Mouse (Mus musculus): ENCODE results near the gene Olfr697. TPM values are rescaled to one million over a fixed set of nuclear protein-coding genes. Genes with fewer than 3 reads are reported as not detected.
"Not testable (repeated sequence)": the region's sequence is repeated elsewhere in the genome, so short reads cannot be mapped to it uniquely, and the experiment has no call there.

The Olfr697 gene
- polyA plus RNA-seq (2015; fragmentation: Nextera tagmentation; extraction: Ambion mirVana): not detected in 2 replicates

DNA sequence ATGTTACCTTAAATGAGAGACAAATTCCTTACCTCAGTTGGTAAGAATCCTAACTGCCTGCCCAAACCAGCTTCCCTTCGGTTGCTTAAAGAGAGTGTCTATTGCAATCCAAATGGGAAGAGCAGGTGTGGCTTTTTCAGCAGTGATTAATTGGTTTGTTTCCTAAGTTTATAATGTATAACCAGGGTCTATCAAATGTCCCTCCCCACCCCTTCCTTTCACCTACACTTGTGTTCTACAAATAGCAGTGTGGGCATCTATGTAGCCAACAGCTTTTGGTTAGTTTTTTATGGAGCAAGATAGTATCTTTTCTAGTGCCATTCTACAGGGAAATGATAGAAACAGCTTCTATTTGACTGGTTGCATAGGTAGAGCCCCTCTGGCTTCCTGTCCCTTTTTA lies at the start of gene Olfr697:
Gene Olfr697, minus strand, starts transcription at position 101 of the 400 bp plus-strand sequence.
- no peak for ATAC-seq (ENCODE audit: borderline replicate concordance, extremely low read depth, low FRiP score, low TSS enrichment)
- H3K4me2 ChIP-seq: no peak within 1 kb of the TSS
- no peaks in the 10 kb centered on the region for H3K4me1 ChIP-seq
- no peaks in the 10 kb centered on the region for H3K9me3 ChIP-seq
- H3K4me3 ChIP-seq: no peak within 1 kb of the TSS
- H3K27ac ChIP-seq: no peak within 1 kb of the TSS
- 78% methylated on average over 1 of the region's 1 CpGs for WGBS
- no peaks in the 10 kb centered on the region for H3K27me3 ChIP-seq
- no peaks in the 10 kb centered on the region for H3K36me3 ChIP-seq
- H3K9ac ChIP-seq: no peak within 1 kb of the TSS

DNA sequence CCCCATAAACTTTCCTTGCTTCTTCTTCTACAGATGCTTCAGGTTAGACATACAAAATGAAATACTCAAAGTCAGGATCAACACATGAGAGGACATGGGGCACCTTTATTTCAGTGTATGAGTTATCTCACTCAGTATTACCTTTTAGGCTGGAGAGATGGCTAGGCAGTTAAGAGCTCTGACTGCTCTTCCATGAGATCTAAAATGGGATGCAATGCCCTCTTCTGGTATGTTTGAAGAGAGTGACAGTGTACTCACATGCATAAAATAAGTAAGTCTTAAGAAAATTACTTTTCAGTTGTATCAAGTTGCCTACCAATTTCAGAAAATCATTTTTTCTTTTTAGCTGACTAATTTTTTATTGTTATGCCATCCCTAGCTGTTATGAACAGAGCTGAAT lies 46.1 kb upstream of the Olfr697 start:
- ATAC-seq (ENCODE audit: borderline replicate concordance, extremely low read depth, low FRiP score, low TSS enrichment): no peak
- no peaks in the 10 kb centered on the region for H3K9me3 ChIP-seq

DNA sequence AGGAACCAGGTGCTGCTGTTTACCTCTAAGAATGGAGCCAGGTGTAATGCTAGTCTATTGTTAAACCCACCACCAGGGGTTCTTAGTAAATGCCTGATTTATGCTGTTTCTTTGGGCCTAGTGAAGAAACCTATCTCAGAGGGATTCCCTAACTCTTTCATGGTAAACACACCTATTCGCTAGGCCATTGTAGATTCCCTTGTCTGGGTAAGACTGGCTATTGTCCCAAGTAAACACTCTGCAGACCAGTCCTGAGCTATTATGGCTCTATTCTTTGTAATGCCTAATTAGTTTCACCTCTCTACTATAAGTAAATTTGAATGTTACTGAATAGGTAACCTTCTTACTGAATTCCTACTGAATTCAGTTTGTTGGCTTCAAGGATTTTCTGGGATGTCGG lies 18.8 kb upstream of the Olfr697 start:
- H3K4me2 ChIP-seq; H3K4me1 ChIP-seq; ATAC-seq (ENCODE audit: borderline replicate concordance, extremely low read depth, low FRiP score, low TSS enrichment): not testable (repeated sequence)

More for the DNA sequence above, 46.1 kb upstream of the Olfr697 start:
- H3K27me3 ChIP-seq: no peaks in the 10 kb centered on the region
- H3K9ac ChIP-seq: no peak overlapping the region
- H3K36me3 ChIP-seq: no peaks in the 10 kb centered on the region
- no peaks in the 10 kb centered on the region for H3K4me1 ChIP-seq
- H3K27ac ChIP-seq: no peak overlapping the region
- no peak overlapping the region for H3K4me2 ChIP-seq
- no peak overlapping the region for H3K4me3 ChIP-seq

DNA sequence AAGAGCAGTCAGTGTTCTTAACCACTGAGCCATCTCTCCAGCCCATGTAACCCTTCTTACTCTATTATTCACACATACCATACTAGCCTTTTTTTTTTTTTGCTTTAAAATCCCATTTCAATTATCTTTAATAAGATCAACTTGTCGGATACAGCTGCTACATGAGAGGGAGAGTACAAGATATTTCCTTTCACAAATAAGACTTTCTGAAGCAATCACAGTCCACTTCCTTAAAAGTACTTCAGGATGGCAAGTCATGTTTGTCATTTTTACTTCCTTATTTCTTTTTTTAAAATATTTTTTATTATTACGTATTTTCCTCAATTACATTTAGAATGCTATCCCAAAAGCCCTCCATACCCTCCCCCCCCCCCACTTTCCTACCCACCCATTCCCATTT lies 16.6 kb upstream of the Olfr697 start:
- H3K27me3 ChIP-seq: no peaks in the 10 kb centered on the region
- no peak overlapping the region for H3K4me2 ChIP-seq
- no peaks in the 10 kb centered on the region for H3K9me3 ChIP-seq
- 89% methylated on average over 2 of the region's 2 CpGs for WGBS
- no peak for ATAC-seq (ENCODE audit: borderline replicate concordance, extremely low read depth, low FRiP score, low TSS enrichment)
- no peaks in the 10 kb centered on the region for H3K36me3 ChIP-seq
- no peak overlapping the region for H3K27ac ChIP-seq
- H3K9ac ChIP-seq: no peak overlapping the region
- H3K4me3 ChIP-seq: no peak overlapping the region
- no peaks in the 10 kb centered on the region for H3K4me1 ChIP-seq

More for the DNA sequence above, 18.8 kb upstream of the Olfr697 start:
- not testable (repeated sequence) for H3K9me3 ChIP-seq, H3K27ac ChIP-seq, H3K36me3 ChIP-seq, H3K9ac ChIP-seq, H3K4me3 ChIP-seq, H3K27me3 ChIP-seq
- WGBS: 88% methylated on average over 2 of the region's 2 CpGs

DNA sequence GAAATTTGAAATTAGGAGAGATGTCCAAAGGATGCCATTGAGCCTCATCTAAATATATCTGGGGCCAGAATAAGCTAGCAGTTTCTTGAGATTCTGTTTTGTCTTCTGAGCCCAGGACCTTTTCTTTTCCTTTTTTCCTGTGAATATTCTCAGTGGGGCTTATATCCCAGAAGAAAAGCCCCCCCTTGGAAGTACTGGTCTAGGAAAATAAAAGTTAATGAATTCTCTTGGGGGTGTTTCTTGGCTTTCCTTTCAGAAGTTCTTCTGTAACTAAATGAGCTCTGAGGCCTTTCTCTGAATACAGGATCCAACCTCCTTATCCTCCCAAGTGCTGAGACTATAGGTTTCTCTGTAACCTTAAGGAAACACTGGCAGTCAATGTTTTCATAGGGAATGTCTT lies 13.1 kb upstream of the Olfr697 start, which contains the start of gene Olfr698:
Gene Olfr698, minus strand, starts transcription at position 101 of the 400 bp plus-strand sequence.
- no peak within 1 kb of the TSS for H3K9ac ChIP-seq
- H3K27me3 ChIP-seq: no peaks in the 10 kb centered on the region
- H3K27ac ChIP-seq: no peak within 1 kb of the TSS
- H3K4me3 ChIP-seq: no peak within 1 kb of the TSS
- H3K36me3 ChIP-seq: no peaks in the 10 kb centered on the region
- no peaks in the 10 kb centered on the region for H3K4me1 ChIP-seq
- ATAC-seq (ENCODE audit: borderline replicate concordance, extremely low read depth, low FRiP score, low TSS enrichment): no peak
- H3K9me3 ChIP-seq: no peaks in the 10 kb centered on the region
- H3K4me2 ChIP-seq: no peak within 1 kb of the TSS

DNA sequence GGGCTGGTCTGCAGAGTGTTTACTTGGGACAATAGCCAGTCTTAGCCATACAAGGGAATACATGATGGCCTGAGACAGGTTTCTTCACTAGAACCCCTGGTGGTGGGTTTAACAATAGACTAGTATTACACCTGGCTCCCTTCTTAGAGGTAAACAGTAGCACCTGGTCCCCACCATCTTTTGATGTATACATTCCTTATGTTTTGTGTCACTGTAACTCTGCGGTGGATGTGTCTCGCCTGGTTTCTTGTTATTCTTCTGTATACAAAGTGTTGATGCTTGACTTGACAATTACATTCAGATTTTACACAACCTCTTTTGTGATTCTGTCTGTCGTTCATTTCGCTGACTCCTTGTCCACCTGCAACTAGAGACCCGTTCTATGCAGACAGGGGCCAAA lies 3.6 kb upstream of the Olfr697 start:
- H3K27ac ChIP-seq: no peak overlapping the region
- 90% methylated on average over 5 of the region's 5 CpGs for WGBS
- no peaks in the 10 kb centered on the region for H3K36me3 ChIP-seq
- no peak overlapping the region for H3K9ac ChIP-seq
- H3K4me3 ChIP-seq: no peak overlapping the region
- no peak overlapping the region for H3K4me2 ChIP-seq
- no peaks in the 10 kb centered on the region for H3K4me1 ChIP-seq
- no peaks in the 10 kb centered on the region for H3K27me3 ChIP-seq
- H3K9me3 ChIP-seq: no peaks in the 10 kb centered on the region
- ATAC-seq (ENCODE audit: borderline replicate concordance, extremely low read depth, low FRiP score, low TSS enrichment): no peak

DNA sequence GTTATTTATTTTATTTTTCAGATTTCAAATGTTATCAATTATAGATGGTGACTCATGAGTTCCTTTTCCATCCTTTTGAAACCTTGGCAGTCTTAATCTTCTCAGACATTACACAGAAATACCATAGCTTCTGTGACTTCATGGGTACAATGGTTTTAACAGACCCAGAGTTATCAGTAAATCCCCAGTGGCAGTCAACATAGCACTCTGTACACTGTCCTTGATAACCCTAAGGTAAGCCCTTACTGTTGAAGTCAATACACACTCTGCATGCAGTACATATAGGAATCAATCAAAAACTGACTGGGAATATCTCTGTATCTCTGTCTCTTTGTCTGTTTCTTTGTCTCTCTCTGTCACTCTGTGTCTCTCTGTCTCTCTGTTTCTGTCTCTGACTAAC lies 5.2 kb downstream of the Olfr697 start:
- no peaks in the 10 kb centered on the region for H3K27me3 ChIP-seq
- H3K4me1 ChIP-seq: no peaks in the 10 kb centered on the region
- no peaks in the 10 kb centered on the region for H3K9me3 ChIP-seq
- no peak overlapping the region for H3K4me3 ChIP-seq
- no peaks in the 10 kb centered on the region for H3K36me3 ChIP-seq
- H3K4me2 ChIP-seq: no peak overlapping the region
- H3K27ac ChIP-seq: no peak overlapping the region
- H3K9ac ChIP-seq: no peak overlapping the region
- ATAC-seq (ENCODE audit: borderline replicate concordance, extremely low read depth, low FRiP score, low TSS enrichment): no peak

DNA sequence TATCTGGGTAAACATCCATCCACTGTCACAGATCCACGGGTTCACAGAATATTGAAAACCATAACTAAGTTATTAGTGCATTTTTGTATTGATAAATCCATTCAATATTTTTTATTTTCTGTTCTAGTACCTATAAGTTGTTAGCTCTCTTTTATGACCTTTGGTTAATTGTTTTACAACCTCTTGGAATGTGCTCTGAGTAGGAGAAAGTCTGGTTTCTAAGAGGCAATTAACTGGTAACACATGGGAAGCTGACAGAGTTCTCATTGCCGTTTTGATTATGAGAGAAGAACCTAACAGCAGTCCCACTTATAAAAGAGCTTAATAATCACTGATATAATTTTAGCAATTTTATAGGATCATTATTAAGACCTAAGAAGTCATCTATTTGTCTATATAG lies 8.5 kb downstream of the Olfr697 start:
- ATAC-seq (ENCODE audit: borderline replicate concordance, extremely low read depth, low FRiP score, low TSS enrichment): no peak
- H3K4me2 ChIP-seq: no peak overlapping the region
- H3K4me3 ChIP-seq: no peak overlapping the region
- no peaks in the 10 kb centered on the region for H3K36me3 ChIP-seq
- no peaks in the 10 kb centered on the region for H3K27me3 ChIP-seq
- H3K9me3 ChIP-seq: no peaks in the 10 kb centered on the region
- 53% methylated on average over 2 of the region's 2 CpGs for WGBS
- no peaks in the 10 kb centered on the region for H3K4me1 ChIP-seq
- H3K27ac ChIP-seq: no peak overlapping the region
- no peak overlapping the region for H3K9ac ChIP-seq

DNA sequence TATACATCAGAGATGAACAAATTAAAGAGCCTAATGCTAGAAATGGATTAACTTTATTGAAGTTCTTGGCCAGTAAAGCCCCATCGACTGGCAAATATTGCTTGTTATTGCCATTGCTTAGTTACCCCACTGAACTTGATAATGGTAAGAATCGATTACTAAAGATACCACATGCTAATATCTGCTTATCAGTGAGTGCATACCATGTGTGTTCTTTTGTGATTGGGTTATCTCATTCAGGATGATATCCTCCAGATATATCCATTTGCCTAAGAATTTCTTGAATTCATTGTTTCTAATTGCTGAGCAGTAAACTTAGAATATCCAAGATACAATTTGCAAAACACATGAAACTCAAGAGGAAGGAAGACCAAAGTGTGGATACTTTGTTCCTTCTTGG lies 16.6 kb downstream of the Olfr697 start:
- not testable (repeated sequence) for H3K4me3 ChIP-seq; H3K27ac ChIP-seq; H3K9ac ChIP-seq; H3K4me2 ChIP-seq; ATAC-seq (ENCODE audit: borderline replicate concordance, extremely low read depth, low FRiP score, low TSS enrichment); H3K36me3 ChIP-seq; H3K4me1 ChIP-seq; H3K27me3 ChIP-seq; H3K9me3 ChIP-seq
- 80% methylated on average over 2 of the region's 2 CpGs for WGBS

DNA sequence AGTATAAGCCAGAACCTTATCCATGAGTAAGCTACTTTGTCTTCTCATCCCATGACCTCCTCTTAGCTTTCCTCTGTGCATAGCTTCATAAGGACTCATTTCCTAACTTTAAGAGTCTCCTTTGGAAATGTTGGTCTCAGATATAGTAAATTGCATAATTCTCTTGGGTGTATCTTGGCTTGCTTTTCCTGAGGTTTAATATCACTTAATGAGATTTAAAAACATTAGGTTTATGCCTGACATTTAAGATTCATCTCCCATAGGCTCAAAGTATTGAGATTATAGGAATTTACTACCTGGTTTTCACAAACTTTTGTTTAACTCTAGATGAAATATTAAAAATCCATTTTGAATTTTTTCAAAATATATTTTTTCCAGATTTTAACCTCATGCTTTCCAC lies 25.9 kb downstream of the Olfr697 start, which contains the start of gene Olfr695:
Gene Olfr695, minus strand, starts transcription at position 101 of the 400 bp plus-strand sequence.
- no peaks in the 10 kb centered on the region for H3K4me1 ChIP-seq
- ATAC-seq (ENCODE audit: borderline replicate concordance, extremely low read depth, low FRiP score, low TSS enrichment): no peak

DNA sequence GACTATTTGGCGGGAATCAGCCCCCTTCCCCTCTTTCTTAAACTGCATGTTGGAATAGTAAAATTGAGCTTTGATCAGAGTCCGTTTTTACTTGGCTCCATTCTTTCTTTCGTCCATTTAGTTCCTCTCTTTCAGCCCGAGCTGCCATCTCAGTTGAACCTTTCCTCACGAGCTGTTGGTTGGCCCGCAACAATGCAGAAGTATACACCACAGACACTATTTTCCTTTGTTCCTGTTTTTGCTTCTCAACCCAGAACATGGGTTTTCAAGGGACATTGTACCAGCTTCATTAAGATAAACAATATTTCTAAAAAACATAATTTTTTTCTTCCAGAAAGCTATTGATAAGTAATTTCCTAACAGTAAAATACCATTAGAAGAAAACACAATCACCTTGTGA lies 30.8 kb downstream of the Olfr697 start:
- H3K4me1 ChIP-seq: no peaks in the 10 kb centered on the region
- no peaks in the 10 kb centered on the region for H3K27me3 ChIP-seq
- no peaks in the 10 kb centered on the region for H3K9me3 ChIP-seq
- H3K36me3 ChIP-seq: no peaks in the 10 kb centered on the region
- H3K9ac ChIP-seq: no peak overlapping the region
- no peak overlapping the region for H3K4me3 ChIP-seq
- H3K4me2 ChIP-seq: no peak overlapping the region
- no peak for ATAC-seq (ENCODE audit: borderline replicate concordance, extremely low read depth, low FRiP score, low TSS enrichment)
- 81% methylated on average over 6 of the region's 6 CpGs for WGBS
- H3K27ac ChIP-seq: no peak overlapping the region

More for the DNA sequence above, 25.9 kb downstream of the Olfr697 start, which contains the start of gene Olfr695:
- H3K9ac ChIP-seq: no peak within 1 kb of the TSS
- H3K36me3 ChIP-seq: no peaks in the 10 kb centered on the region
- no peak within 1 kb of the TSS for H3K27ac ChIP-seq
- H3K27me3 ChIP-seq: no peaks in the 10 kb centered on the region
- no peak within 1 kb of the TSS for H3K4me2 ChIP-seq
- H3K4me3 ChIP-seq: no peak within 1 kb of the TSS
- H3K9me3 ChIP-seq: no peaks in the 10 kb centered on the region

DNA sequence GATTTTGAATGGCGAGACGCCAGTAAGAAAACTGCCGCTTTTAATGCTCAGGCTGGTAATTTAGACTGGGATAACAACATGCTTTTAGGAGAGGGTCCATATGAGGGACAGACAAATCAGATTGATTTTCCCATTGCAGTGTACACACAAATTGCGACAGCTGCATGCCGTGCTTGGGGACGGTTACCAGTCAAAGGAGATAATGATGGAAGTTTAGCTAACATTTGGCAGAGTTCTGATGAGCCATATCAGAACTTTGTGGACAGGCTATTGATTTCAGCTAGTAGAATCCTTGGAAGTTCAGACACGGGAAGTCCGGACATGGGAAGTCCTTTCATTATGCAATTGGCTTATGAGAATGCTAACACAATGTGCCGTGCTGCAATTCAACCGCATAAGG lies 34.5 kb downstream of the Olfr697 start:
- not testable (repeated sequence) for H3K27ac ChIP-seq; H3K9me3 ChIP-seq; H3K27me3 ChIP-seq; ATAC-seq (ENCODE audit: borderline replicate concordance, extremely low read depth, low FRiP score, low TSS enrichment); H3K4me2 ChIP-seq; H3K4me1 ChIP-seq; H3K36me3 ChIP-seq; H3K9ac ChIP-seq; H3K4me3 ChIP-seq
- WGBS: 90% methylated on average over 10 of the region's 10 CpGs

DNA sequence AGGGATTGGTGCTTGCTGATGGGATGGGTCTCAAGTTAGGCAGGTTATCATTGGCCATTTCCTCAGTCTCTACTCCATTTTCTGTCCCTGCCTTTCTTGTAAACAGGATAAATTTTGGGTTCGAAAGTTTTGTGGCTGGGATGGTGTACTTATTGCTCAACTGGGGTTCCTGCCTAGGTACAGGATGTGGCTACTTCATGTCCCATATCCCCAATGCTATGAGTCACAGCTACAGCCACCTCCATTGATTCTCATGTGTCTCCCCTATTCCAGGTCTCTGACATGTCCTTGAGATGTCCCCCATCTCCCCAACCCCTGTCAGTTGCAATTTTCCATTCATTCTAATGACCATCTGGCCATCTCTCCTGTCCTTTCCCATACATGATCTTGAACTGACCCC lies 45.4 kb downstream of the Olfr697 start:
- ATAC-seq (ENCODE audit: borderline replicate concordance, extremely low read depth, low FRiP score, low TSS enrichment): no peak
- Histone ChIP-seq H3K4me2 (no peak overlapping the region), H3K36me3 (no peaks in the 10 kb centered on the region), H3K9me3 (no peaks in the 10 kb centered on the region), H3K4me1 (no peaks in the 10 kb centered on the region), H3K27ac (no peak overlapping the region), H3K4me3 (no peak overlapping the region), H3K27me3 (no peaks in the 10 kb centered on the region), H3K9ac (no peak overlapping the region)
- WGBS: 52% methylated on average over 1 of the region's 1 CpGs

Measured in lung, embryonic 15.5 days (tissue).